Mouse (Mus musculus): ENCODE measurements around the gene Vti1a. TPM values are rescaled to one million over a fixed set of nuclear protein-coding genes. Genes with fewer than 3 reads are reported as not detected.

Gene Vti1a
- polyA plus RNA-seq, 1 experiment from 2014 or later, result 28.4 TPM

DNA sequence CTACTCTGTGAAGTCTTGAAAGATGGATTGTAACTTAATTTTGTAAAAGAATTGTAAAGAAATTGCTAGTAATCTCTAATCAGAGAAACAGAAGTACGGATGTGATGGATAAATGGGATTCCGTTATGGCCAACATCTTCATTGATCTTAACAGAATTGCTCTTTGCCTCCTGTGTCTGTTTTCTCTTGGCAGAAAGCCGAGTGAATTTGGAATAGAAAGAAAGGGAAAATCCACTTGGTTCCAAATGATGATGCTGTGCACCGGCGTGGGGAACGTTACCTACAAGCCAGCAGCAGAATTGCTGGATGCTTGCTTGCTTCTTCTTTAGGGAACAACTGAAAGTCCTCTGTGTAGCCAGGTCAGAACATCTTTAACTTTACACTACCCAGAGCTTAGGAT, 24.4 kb downstream of the Vti1a start:
- ATAC-seq (replicated peaks; ENCODE audit: low FRiP score) (no peak), DNase-seq (ENCODE audit: low spot score) (no peak)
- H3K27ac ChIP-seq (ENCODE audit: low read depth, low read length), result no peak overlapping the region
- WGBS, result 91% methylated on average over 6 of the region's 6 CpGs
- no peaks in the 10 kb centered on the region; the same call in 1 of the 2 replicates for H3K4me1 ChIP-seq (replicated peaks; ENCODE audit: control insufficient read depth, insufficient read depth, low read length)
- H3K4me2 ChIP-seq (ENCODE audit: low read depth, low read length, severe bottlenecking), result no peak overlapping the region
- no peaks in the 10 kb centered on the region for H3K27me3 ChIP-seq (ENCODE audit: control insufficient read depth, insufficient read depth, low read length)
- H3K36me3 ChIP-seq (ENCODE audit: control insufficient read depth, insufficient read depth, low read length), result no peaks in the 10 kb centered on the region
- H3K9ac ChIP-seq (ENCODE audit: low read length), result no peak overlapping the region
- no peak overlapping the region for H3K4me3 ChIP-seq (ENCODE audit: low read depth, low read length)
- no peaks in the 10 kb centered on the region for H3K9me3 ChIP-seq (ENCODE audit: control insufficient read depth, low read length)

DNA sequence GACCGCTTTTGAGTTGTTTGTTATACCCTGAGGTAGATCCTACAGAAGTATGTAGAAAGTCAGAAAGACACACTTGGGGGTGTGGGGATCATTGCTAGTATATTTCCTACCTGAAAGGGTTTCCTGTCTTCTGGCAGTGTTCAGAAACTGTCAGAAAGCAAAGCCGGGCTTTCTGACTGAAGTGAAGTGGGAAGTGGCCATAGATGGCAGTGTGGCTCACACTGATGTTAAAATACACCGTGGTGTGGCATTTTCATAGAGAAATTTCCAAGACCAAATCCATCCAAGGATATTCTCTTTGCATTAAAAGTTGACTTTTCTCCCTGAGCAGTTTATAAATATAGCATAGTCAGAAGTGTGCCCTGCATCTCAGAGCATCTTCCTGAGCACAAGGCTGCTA, 25.3 kb downstream of the Vti1a start:
- Histone ChIP-seq H3K9me3 (ENCODE audit: control insufficient read depth, low read length) (no peaks in the 10 kb centered on the region), H3K4me2 (ENCODE audit: low read depth, low read length, severe bottlenecking) (no peak overlapping the region), H3K4me1 (replicated peaks; ENCODE audit: control insufficient read depth, insufficient read depth, low read length) (no peaks in the 10 kb centered on the region; the same call in 1 of the 2 replicates), H3K27me3 (ENCODE audit: control insufficient read depth, insufficient read depth, low read length) (no peaks in the 10 kb centered on the region), H3K4me3 (ENCODE audit: low read depth, low read length) (no peak overlapping the region), H3K36me3 (ENCODE audit: control insufficient read depth, insufficient read depth, low read length) (no peaks in the 10 kb centered on the region), H3K27ac (ENCODE audit: low read depth, low read length) (no peak overlapping the region), H3K9ac (ENCODE audit: low read length) (no peak overlapping the region)
- ATAC-seq (replicated peaks; ENCODE audit: low FRiP score) (no peak), DNase-seq (ENCODE audit: low spot score) (no peak)
- 79% methylated on average over 3 of the region's 3 CpGs for WGBS

DNA sequence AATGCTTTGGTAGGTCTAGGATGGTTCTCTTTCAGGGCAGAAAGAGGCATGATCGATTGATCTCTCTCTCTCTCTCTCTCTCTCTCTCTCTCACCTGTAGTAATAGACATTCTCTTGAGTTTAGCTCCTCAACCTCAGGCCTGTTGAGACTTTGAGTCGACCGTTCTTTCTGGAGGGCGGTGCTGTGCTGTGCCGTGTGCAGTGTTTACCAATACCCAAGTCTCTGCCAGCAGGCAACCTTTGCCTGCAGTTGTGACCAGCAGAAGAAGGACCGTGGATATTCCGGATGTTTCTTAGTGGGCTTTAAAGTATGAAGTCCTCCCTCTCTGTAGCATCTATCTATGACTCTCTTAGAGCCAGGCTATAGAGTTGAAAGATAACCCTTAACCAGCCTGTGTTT, 26.3 kb downstream of the Vti1a start:
- no peaks in the 10 kb centered on the region for H3K4me1 ChIP-seq (replicated peaks; ENCODE audit: control insufficient read depth, insufficient read depth, low read length)
- H3K27ac ChIP-seq (ENCODE audit: low read depth, low read length), result no peak overlapping the region
- ATAC-seq (replicated peaks; ENCODE audit: low FRiP score) (no peak), DNase-seq (ENCODE audit: low spot score) (no peak)
- no peaks in the 10 kb centered on the region for H3K27me3 ChIP-seq (ENCODE audit: control insufficient read depth, insufficient read depth, low read length)
- 90% methylated on average over 7 of the region's 7 CpGs for WGBS
- no peak overlapping the region for H3K9ac ChIP-seq (ENCODE audit: low read length)
- H3K9me3 ChIP-seq (ENCODE audit: control insufficient read depth, low read length), result no peaks in the 10 kb centered on the region
- H3K36me3 ChIP-seq (ENCODE audit: control insufficient read depth, insufficient read depth, low read length), result no peaks in the 10 kb centered on the region
- H3K4me3 ChIP-seq (ENCODE audit: low read depth, low read length), result no peak overlapping the region
- no peak overlapping the region for H3K4me2 ChIP-seq (ENCODE audit: low read depth, low read length, severe bottlenecking)

DNA sequence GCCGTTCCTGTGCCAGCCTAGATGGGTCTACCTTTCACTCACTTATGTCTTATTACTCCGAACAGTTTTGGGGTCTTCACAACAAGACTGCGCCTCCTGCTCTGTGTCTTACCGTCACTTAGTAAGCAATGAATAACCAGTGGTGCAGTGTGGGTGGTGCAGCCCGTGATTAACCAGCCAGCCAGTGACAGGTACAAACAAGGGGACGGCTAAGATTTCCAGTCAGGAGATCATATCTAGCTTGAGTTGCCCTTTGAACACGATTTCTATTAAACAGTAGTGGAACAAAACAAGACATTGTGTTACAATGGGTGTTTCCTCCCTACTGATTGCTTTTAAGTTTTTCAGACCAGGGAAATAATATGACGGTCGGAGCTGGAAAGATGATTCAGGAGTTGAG, 27.2 kb downstream of the Vti1a start:
- Histone ChIP-seq H3K27me3 (ENCODE audit: control insufficient read depth, insufficient read depth, low read length) (no peaks in the 10 kb centered on the region), H3K4me2 (ENCODE audit: low read depth, low read length, severe bottlenecking) (no peak overlapping the region), H3K36me3 (ENCODE audit: control insufficient read depth, insufficient read depth, low read length) (no peaks in the 10 kb centered on the region), H3K4me3 (ENCODE audit: low read depth, low read length) (no peak overlapping the region), H3K9ac (ENCODE audit: low read length) (no peak overlapping the region), H3K9me3 (ENCODE audit: control insufficient read depth, low read length) (no peaks in the 10 kb centered on the region), H3K27ac (ENCODE audit: low read depth, low read length) (no peak overlapping the region), H3K4me1 (replicated peaks; ENCODE audit: control insufficient read depth, insufficient read depth, low read length) (no peaks in the 10 kb centered on the region)
- ATAC-seq (replicated peaks; ENCODE audit: low FRiP score), result no peak
- WGBS, result 90% methylated on average over 9 of the region's 9 CpGs
- no peak for DNase-seq (ENCODE audit: low spot score)

DNA sequence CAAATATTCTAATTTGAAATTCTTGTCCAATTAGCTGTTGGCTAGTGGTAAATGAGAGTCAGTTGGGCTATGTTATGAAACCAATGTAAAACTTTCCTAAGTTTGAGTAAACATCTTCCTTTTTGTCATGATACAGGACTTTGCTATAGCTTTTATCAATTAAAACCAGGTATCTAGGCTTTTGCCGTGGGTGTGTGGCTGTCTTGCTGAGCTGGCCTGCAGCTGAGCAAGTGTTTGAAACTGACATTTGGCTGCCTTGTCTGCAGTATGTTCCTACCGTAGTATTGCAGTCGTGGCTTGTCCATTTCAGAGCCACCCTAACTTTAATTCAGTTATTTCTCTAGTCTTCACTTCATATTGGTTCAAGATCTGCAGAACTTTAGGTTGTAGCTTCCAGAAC, 32.1 kb downstream of the Vti1a start:
- no peak for DNase-seq (ENCODE audit: low spot score)
- Histone ChIP-seq H3K4me1 (replicated peaks; ENCODE audit: control insufficient read depth, insufficient read depth, low read length) (no peaks in the 10 kb centered on the region), H3K4me2 (ENCODE audit: low read depth, low read length, severe bottlenecking) (no peak overlapping the region), H3K36me3 (ENCODE audit: control insufficient read depth, insufficient read depth, low read length) (no peaks in the 10 kb centered on the region), H3K9ac (ENCODE audit: low read length) (no peak overlapping the region), H3K9me3 (ENCODE audit: control insufficient read depth, low read length) (no peaks in the 10 kb centered on the region), H3K4me3 (ENCODE audit: low read depth, low read length) (no peak overlapping the region), H3K27ac (ENCODE audit: low read depth, low read length) (no peak overlapping the region), H3K27me3 (ENCODE audit: control insufficient read depth, insufficient read depth, low read length) (no peaks in the 10 kb centered on the region)
- WGBS, result 88% methylated on average over 3 of the region's 3 CpGs
- ATAC-seq (replicated peaks; ENCODE audit: low FRiP score), result no peak

DNA sequence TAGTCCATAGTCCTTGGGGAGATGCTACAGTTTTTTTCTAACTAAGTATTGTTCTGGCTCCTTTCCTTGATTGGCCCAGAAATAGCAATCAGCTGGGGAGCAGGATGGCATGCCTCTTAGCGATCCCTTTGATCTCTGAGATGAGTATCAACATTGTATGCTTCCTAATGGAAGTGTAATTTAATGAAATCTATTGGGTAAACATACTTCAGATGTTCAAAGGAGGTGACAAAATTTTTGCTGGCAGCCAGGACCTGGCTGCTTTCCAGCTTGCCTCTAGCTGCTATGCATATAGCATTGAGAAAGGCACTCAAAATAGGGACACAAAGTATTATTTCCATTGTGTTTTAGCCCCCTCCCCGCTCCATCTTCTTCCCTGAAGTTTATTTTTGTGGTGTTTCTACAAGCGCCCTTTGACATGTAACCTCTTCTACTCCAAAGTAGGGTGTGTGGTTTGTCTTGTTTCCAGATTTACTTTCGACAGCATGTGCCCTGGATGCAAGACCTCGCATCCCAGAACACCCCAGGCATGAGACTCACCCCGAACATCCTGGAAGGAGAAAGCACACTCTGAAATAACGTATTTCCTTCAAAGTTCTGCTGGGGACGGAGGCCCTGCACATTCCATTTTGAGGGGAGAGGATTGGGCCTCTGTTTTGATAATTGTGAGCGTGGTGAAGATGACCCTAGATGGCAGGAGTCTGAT, 34.7 kb downstream of the Vti1a start:
- WGBS, result 83% methylated on average over 9 of the region's 9 CpGs
- Histone ChIP-seq H3K27ac (ENCODE audit: low read depth, low read length) (no peak overlapping the region), H3K4me1 (replicated peaks; ENCODE audit: control insufficient read depth, insufficient read depth, low read length) (no peaks in the 10 kb centered on the region), H3K9me3 (ENCODE audit: control insufficient read depth, low read length) (no peaks in the 10 kb centered on the region), H3K9ac (ENCODE audit: low read length) (no peak overlapping the region), H3K36me3 (ENCODE audit: control insufficient read depth, insufficient read depth, low read length) (no peaks in the 10 kb centered on the region), H3K4me2 (ENCODE audit: low read depth, low read length, severe bottlenecking) (no peak overlapping the region), H3K27me3 (ENCODE audit: control insufficient read depth, insufficient read depth, low read length) (no peaks in the 10 kb centered on the region), H3K4me3 (ENCODE audit: low read depth, low read length) (no peak overlapping the region)
- ATAC-seq (replicated peaks; ENCODE audit: low FRiP score) (no peak), DNase-seq (ENCODE audit: low spot score) (no peak)

DNA sequence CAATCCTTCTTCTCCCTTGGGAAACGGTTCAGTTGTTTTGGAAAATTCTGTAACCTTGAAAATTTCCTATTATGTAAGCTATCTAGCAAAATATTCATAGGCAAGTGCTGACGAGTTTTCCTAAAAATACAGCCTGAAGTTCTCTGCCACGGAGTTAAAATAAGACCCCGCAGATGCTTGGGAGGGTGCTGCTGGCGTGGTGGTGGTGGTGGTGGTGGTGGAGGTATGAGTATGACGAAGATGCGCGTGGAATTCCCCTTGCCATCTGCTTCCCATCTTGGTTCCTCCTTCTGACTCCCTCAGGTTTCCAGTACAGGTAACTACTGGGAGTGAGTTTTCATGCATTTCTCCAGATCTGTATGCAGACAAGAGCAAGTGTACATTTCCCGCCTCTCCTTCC, 46.5 kb downstream of the Vti1a start:
- WGBS, result 94% methylated on average over 9 of the region's 9 CpGs
- Histone ChIP-seq H3K9me3 (ENCODE audit: control insufficient read depth, low read length) (no peaks in the 10 kb centered on the region), H3K9ac (ENCODE audit: low read length) (no peak overlapping the region), H3K27ac (ENCODE audit: low read depth, low read length) (no peak overlapping the region), H3K4me1 (replicated peaks; ENCODE audit: control insufficient read depth, insufficient read depth, low read length) (no peaks in the 10 kb centered on the region), H3K27me3 (ENCODE audit: control insufficient read depth, insufficient read depth, low read length) (no peaks in the 10 kb centered on the region), H3K36me3 (ENCODE audit: control insufficient read depth, insufficient read depth, low read length) (no peaks in the 10 kb centered on the region), H3K4me2 (ENCODE audit: low read depth, low read length, severe bottlenecking) (no peak overlapping the region), H3K4me3 (ENCODE audit: low read depth, low read length) (no peak overlapping the region)
- no peak for DNase-seq (ENCODE audit: low spot score)
- ATAC-seq (replicated peaks; ENCODE audit: low FRiP score), result no peak

DNA sequence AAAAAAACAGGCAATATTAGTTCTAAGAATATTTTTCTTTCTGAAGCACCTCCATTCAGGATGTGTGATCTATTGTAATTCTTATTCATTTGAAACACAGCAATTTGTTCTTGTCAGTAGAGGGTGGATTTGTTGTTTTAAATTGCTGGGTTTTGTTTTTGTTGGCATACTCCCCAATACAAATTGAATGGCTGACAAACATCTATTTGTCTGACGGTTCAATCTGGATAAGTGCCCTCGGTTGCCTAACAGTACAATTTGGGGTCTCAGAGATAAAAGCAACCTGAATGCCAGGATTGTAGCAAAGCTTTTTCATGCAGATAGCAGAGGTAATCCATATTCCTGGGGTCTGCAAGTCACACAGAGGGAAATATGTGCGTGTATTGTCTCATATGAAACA, 53.6 kb downstream of the Vti1a start:
- Histone ChIP-seq H3K4me2 (ENCODE audit: low read depth, low read length, severe bottlenecking) (no peak overlapping the region), H3K9me3 (ENCODE audit: control insufficient read depth, low read length) (no peaks in the 10 kb centered on the region), H3K27ac (ENCODE audit: low read depth, low read length) (no peak overlapping the region), H3K27me3 (ENCODE audit: control insufficient read depth, insufficient read depth, low read length) (no peaks in the 10 kb centered on the region), H3K4me1 (replicated peaks; ENCODE audit: control insufficient read depth, insufficient read depth, low read length) (no peaks in the 10 kb centered on the region), H3K4me3 (ENCODE audit: low read depth, low read length) (no peak overlapping the region), H3K9ac (ENCODE audit: low read length) (no peak overlapping the region), H3K36me3 (ENCODE audit: control insufficient read depth, insufficient read depth, low read length) (no peaks in the 10 kb centered on the region)
- DNase-seq (ENCODE audit: low spot score) (no peak), ATAC-seq (replicated peaks; ENCODE audit: low FRiP score) (no peak)
- WGBS, result 60% methylated on average over 3 of the region's 3 CpGs

DNA sequence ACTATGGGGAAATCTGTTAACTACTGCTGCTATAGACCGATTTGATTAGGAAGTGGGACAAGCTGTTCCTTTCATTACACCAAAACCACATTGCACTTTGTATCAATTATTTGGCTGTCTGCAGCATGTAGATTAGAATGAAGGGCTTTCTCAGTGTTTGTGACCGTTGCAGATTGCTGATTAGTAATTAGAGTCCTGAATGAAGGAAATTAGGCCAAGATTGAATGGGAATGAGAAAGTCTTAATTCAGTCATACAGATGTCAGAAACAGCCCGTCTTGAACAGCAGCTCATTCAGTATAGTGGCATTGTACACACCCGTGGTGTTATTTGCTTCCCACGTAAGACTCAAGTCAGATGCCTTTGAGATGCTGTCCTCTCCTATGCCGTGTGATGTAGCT, 60.2 kb downstream of the Vti1a start:
- 45% methylated on average over 6 of the region's 6 CpGs for WGBS
- no peak overlapping the region for H3K27ac ChIP-seq (ENCODE audit: low read depth, low read length)
- ATAC-seq (replicated peaks; ENCODE audit: low FRiP score) (no peak), DNase-seq (ENCODE audit: low spot score) (no peak)
- no peaks in the 10 kb centered on the region for H3K36me3 ChIP-seq (ENCODE audit: control insufficient read depth, insufficient read depth, low read length)
- H3K9me3 ChIP-seq (ENCODE audit: control insufficient read depth, low read length), result no peaks in the 10 kb centered on the region
- H3K4me3 ChIP-seq (ENCODE audit: low read depth, low read length), result no peak overlapping the region
- peaks cover 2% of the 10 kb centered on the region for H3K4me1 ChIP-seq (replicated peaks; ENCODE audit: control insufficient read depth, insufficient read depth, low read length)
- H3K27me3 ChIP-seq (ENCODE audit: control insufficient read depth, insufficient read depth, low read length), result no peaks in the 10 kb centered on the region
- no peak overlapping the region for H3K4me2 ChIP-seq (ENCODE audit: low read depth, low read length, severe bottlenecking)
- no peak overlapping the region for H3K9ac ChIP-seq (ENCODE audit: low read length)

Data from forebrain, embryonic 11.5 days (tissue).